Comparison of ENCODE assay signal across 8 mouse cellular contexts in genomic region chr12:55518061-55518738, GRCm38 (mm10). TPM values are rescaled to one million over a fixed set of nuclear protein-coding genes. Genes with fewer than 3 reads are reported as not detected.
DNase-seq lines count a peak whose midpoint lies in the region; ATAC-seq and TF ChIP-seq lines count a peak whose summit lies in the region.

No protein-coding gene starts in this region.

- H3K4me2 ChIP-seq in midbrain, embryonic 16.5 days (ENCODE audit: low read length) = peak overlapping the region; percentile 5; the same call in 1 of the 2 replicates

- intact Hi-C loops in gastrocnemius, adult 2 months (cut with DNase I) = no loop called here

- TF ChIP-seq POLR2A in brain, embryonic 14.5 days (IDR thresholded peaks at IDR 0.05; ENCODE audit: borderline replicate concordance, extremely low read depth, insufficient read depth, insufficient read length, poor library complexity, severe bottlenecking) = no peak

- H3K36me3 ChIP-seq in C2C12 (ENCODE audit: control insufficient read depth, insufficient read depth) = no peaks in the 10 kb centered on the region
- H3K36me3 ChIP-seq in midbrain, embryonic 16.5 days (ENCODE audit: control insufficient read depth, insufficient read depth, low read length) = no peaks in the 10 kb centered on the region

- WGBS in midbrain, embryonic 16.5 days = 35% methylated on average over 15 of the region's 15 CpGs

- no peaks in the 10 kb centered on the region for H3K9me3 ChIP-seq in midbrain, embryonic 16.5 days (replicated peaks; ENCODE audit: control insufficient read depth, low read length, poor library complexity, severe bottlenecking)

- H3K27ac ChIP-seq in gastrocnemius, adult 2 months = no peak overlapping the region
- no peak overlapping the region for H3K27ac ChIP-seq in midbrain, embryonic 16.5 days (ENCODE audit: low read length)

- ATAC-seq in cerebellum, adult (ENCODE audit: insufficient number of reproducible peaks, low FRiP score, low TSS enrichment) = no peak
- peak; percentile 56 for ATAC-seq in midbrain, embryonic 16.5 days

- H3K27me3 ChIP-seq in C2C12 (ENCODE audit: control insufficient read depth, insufficient read depth, insufficient read length) = no peaks in the 10 kb centered on the region
- H3K27me3 ChIP-seq in midbrain, embryonic 16.5 days (ENCODE audit: control insufficient read depth, insufficient read depth, low read depth, low read length) = no peaks in the 10 kb centered on the region

- DNase-seq in cerebellum, adult 9-10 months = peak; percentile 16
- peak; percentile 71 for DNase-seq in brain, embryonic 14.5 days (ENCODE audit: low read depth)
- DNase-seq in gastrocnemius, adult 2 months = peak; percentile 72
- DNase-seq in layer of hippocampus, postnatal 25 days (ENCODE audit: extremely low spot score in 1 of 2, low spot score in 1 of 2) = peak; percentile 35 to 67
- DNase-seq in thymus, postnatal 14 days = peak; percentile 42

- H3K4me1 ChIP-seq in midbrain, embryonic 16.5 days (ENCODE audit: control insufficient read depth, insufficient read depth, low read length) = no peaks in the 10 kb centered on the region

- H3K79me3 ChIP-seq in C2C12 (ENCODE audit: low read depth) = no peaks in the 10 kb centered on the region

- H3K4me3 ChIP-seq in C2C12 (ENCODE audit: insufficient read depth, poor library complexity, severe bottlenecking) = no peak overlapping the region
- H3K4me3 ChIP-seq in gastrocnemius, adult 2 months = peak overlapping the region; percentile 28; the same call in 1 of the 2 replicates
- H3K4me3 ChIP-seq in midbrain, embryonic 16.5 days (ENCODE audit: low read depth, low read length) = no peak overlapping the region

- peak; percentile 92 for TF ChIP-seq CTCF in C2C12 (IDR thresholded peaks at IDR 0.05; ENCODE audit: control insufficient read depth, insufficient read depth, insufficient read length)
- TF ChIP-seq CTCF in brain, embryonic 14.5 days (IDR thresholded peaks at IDR 0.05; ENCODE audit: borderline replicate concordance, extremely low read depth, insufficient read depth, insufficient read length) = peak; percentile 94
- peak; percentile 75 for TF ChIP-seq CTCF in gastrocnemius, adult 2 months (IDR thresholded peaks at IDR 0.05)

- no peak overlapping the region for H3K9ac ChIP-seq in midbrain, embryonic 16.5 days (ENCODE audit: low read depth, low read length)

- no peak overlapping the region for H3ac ChIP-seq in C2C12 (ENCODE audit: control insufficient read depth, insufficient read length, low read depth)

- H3K79me2 ChIP-seq in C2C12 (ENCODE audit: control insufficient read depth, insufficient read depth) = no peaks in the 10 kb centered on the region

TF ChIP-seq in C2C12, 6 proteins besides CTCF, POLR2A, EP300 and RAD21:
- TF ChIP-seq CEBPB (IDR thresholded peaks at IDR 0.05; ENCODE audit: low read depth) = peak; percentile 13
- TF ChIP-seq MAX (IDR thresholded peaks at IDR 0.05) = no peak
- TF ChIP-seq MYOD1 (IDR thresholded peaks at IDR 0.05; ENCODE audit: control insufficient read depth, insufficient read length, low read depth) = peak; percentile 89
- TF ChIP-seq FOSL1 (IDR thresholded peaks at IDR 0.05; ENCODE audit: insufficient read depth, low read length, poor library complexity, severe bottlenecking) = no peak
- no peak for TF ChIP-seq MYOG (IDR thresholded peaks at IDR 0.05; ENCODE audit: control insufficient read depth, extremely low read depth, insufficient read length)
- no peak for TF ChIP-seq USF1 (IDR thresholded peaks at IDR 0.05; ENCODE audit: low read depth)

RNA-seq across cellular contexts. Expression of gene Nfkbia, which starts 25.8 kb away (rescaled TPM):
- polyA plus RNA-seq in C2C12 (2012; fragmentation: generic; extraction: Trizol) = 43.2 TPM
- 41.0 and 46.0 TPM in 2 replicates for polyA plus RNA-seq in brain, embryonic 14.5 days (2012; rRNA removed)
- 10 to 100 TPM; 26.3 to 66.2 TPM for total RNA-seq in gastrocnemius, adult 2 months (2021)
- 10 to 100 TPM; 26.8 to 44.1 TPM for total RNA-seq in layer of hippocampus, postnatal 25 days (2021)
- 55.2 and 64.3 TPM in 2 replicates for polyA plus RNA-seq in midbrain, embryonic 16.5 days (2015; fragmentation: Nextera tagmentation; extraction: Ambion mirVana)

RNA-seq across cellular contexts. Expression of gene Aldoart2, which starts 46.8 kb away (rescaled TPM):
- not detected for polyA plus RNA-seq in C2C12 (2012; fragmentation: generic; extraction: Trizol)
- polyA plus RNA-seq in brain, embryonic 14.5 days (2012; rRNA removed) = 0.07 TPM in 1 of 2 replicates, not detected in the other
- under 1 TPM; 0.28 to 0.38 TPM for total RNA-seq in gastrocnemius, adult 2 months (2021)
- under 1 TPM in 1 of 2 experiments, not detected in 1; 0.32 TPM for total RNA-seq in layer of hippocampus, postnatal 25 days (2021)
- not detected in 2 replicates for polyA plus RNA-seq in midbrain, embryonic 16.5 days (2015; fragmentation: Nextera tagmentation; extraction: Ambion mirVana)

Comparison
In these comparisons a context has a peak if more than half of its experiments do, and no peak if none do; other contexts are left out.
1. DNase-seq: peak in every context shown above with its lines; median percentile 72 in gastrocnemius, adult 2 months; 71 in brain, embryonic 14.5 days; 51 in layer of hippocampus, postnatal 25 days; 42 in thymus, postnatal 14 days; 16 in cerebellum, adult 9-10 months.